Mouse (Mus musculus) midbrain, embryonic 16.5 days (tissue): ENCODE results near the gene Trip10. TPM values are rescaled to one million over a fixed set of nuclear protein-coding genes. Genes with fewer than 3 reads are reported as not detected.

ENCODE experiments used
- ATAC-seq: fragments of 200-750 bp; cut with Nextera tagmentation; 2 replicates; pipeline ENCODE4 v1.8.0; 2017; ENCODE audit warnings: moderate TSS enrichment
- H3K27ac ChIP-seq: fragments of 300-500 bp; sonication (generic); 2 replicates; pipeline ENCODE4 v1.5.1; 2014; ENCODE audit warnings: mild to moderate bottlenecking, low read length, mixed read lengths
- H3K27me3 ChIP-seq: fragments of 300-500 bp; sonication (generic); 2 replicates; pipeline ENCODE4 v1.6.1; 2014; ENCODE audit warnings: low read depth, low read length, mixed read lengths; ENCODE audit not compliant: control insufficient read depth, insufficient read depth
- H3K36me3 ChIP-seq: fragments of 300-500 bp; sonication (generic); 2 replicates; pipeline ENCODE4 v1.6.1; 2014; ENCODE audit warnings: mild to moderate bottlenecking, low read length, moderate library complexity, mixed read lengths; ENCODE audit not compliant: control insufficient read depth, insufficient read depth
- H3K4me1 ChIP-seq: fragments of 300-500 bp; sonication (generic); 2 replicates; pipeline ENCODE4 v1.6.1; 2014; ENCODE audit warnings: mild to moderate bottlenecking, low read length, mixed read lengths; ENCODE audit not compliant: control insufficient read depth, insufficient read depth
- H3K4me2 ChIP-seq: fragments of 300-500 bp; sonication (generic); 2 replicates; pipeline ENCODE4 v1.6.1; 2014; ENCODE audit warnings: mild to moderate bottlenecking, low read length, mixed read lengths
- H3K4me3 ChIP-seq: fragments of 300-500 bp; sonication (generic); 2 replicates; pipeline ENCODE4 v1.5.1; 2014; ENCODE audit warnings: low read depth, mild to moderate bottlenecking, low read length, moderate library complexity, mixed read lengths
- H3K9ac ChIP-seq: fragments of 300-500 bp; sonication (generic); 2 replicates; pipeline ENCODE4 v1.6.1; 2014; ENCODE audit warnings: low read depth, low read length, mixed read lengths
- H3K9me3 ChIP-seq: fragments of 300-500 bp; sonication (generic); replicated peaks from 2 replicates; pipeline ENCODE4 v1.6.1; 2014; ENCODE audit warnings: mild to moderate bottlenecking, low read length, mixed read lengths; ENCODE audit not compliant: control insufficient read depth, poor library complexity, severe bottlenecking
- WGBS: fragments of 180-500 bp; shearing (Covaris S2); extraction: QIAGEN DNeasy Blood & Tissue Kit; methylation state at CpG from one replicate; pipeline ENCODE4 v1.1.7; 2014; 5-methylcytosine and 5-hydroxymethylcytosine counted together
- polyA plus RNA-seq: library from polyadenylated mRNA; unstranded; fragments of >200 nt; fragmentation: Nextera tagmentation; extraction: Ambion mirVana; gene quantifications from 2 replicates; pipeline ENCODE4 v1.2.1, GENCODE M21; 2015

Gene Trip10
- polyA plus RNA-seq, 1 experiment from 2014 or later = 9.2 TPM

DNA sequence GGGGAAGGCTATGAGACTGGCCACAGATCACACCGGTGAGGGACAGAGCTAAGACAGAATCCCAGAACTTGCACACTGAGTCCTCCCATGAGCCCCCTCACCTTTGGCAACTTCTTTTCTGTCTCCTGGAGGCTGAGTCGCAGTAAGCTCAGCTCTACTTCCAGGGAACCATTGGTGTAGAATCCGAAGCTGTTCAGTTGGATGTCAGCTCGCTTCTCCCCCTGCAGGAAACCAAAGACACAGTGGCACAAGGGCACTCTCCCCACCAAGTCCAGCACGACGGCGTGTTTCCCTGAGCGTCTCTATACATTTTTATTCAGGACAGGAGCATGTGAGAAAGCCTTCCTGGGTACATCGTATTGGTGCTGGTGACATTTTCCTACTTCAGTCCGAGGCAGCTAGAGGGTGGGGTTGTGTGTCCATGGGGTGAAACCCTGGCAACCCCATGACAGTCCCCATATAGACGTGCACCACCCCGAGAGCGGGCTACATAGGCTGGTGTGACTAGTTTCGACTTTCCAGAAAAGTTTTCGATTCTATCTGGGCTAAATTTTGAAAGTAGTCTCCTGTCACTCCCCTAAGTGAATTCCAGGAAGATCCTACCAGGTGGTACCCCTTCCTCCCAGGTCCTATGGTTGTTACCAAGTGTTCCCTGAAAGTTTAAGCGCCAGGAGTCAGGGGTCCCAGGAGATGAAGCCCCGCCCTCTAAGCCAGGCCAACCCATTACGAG, 2.4 kb upstream of the Trip10 start:
- 3% methylated on average over 18 of the region's 18 CpGs for WGBS

DNA sequence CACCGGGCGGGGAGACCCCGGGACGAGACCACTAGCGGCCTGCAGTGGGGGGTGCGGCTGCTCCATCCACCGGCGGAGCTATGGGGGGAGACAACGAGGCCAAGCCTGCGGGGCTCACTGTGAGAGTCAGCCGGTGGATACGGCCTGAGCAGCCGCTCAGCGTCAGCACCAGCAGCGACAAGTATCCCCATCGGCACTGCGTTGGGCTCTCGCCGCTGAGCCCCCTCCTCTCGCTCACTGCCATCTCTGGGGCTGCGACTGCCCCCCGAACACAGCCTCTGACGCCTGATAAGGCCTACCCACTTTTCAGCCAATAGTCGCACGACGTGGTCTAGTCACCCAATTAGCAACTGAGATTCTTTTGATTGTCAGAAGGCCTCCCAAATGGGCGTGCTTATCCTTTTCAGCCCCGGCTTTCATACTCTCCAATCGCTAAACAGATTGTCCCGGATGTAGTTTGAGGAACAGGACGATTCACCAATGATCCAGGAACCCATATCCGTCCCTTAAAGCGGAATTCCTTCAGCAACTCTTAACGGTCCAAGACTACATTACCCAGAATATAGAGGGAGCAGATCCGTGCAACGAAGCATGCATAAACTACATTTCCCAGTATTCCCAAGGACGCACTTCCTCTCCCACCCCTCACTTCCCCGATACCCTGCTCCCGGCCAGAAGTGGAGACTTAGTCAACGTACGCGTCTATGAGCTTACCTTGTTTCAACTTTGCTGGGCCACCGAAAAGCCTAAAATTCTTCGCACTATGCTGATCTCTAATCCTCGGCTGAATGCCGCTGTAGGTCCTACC, 1.7 kb upstream of the Trip10 start:
- peak; percentile 96 for ATAC-seq
- Histone ChIP-seq H3K27ac (peak overlapping the region; percentile 99), H3K4me2 (peak overlapping the region; percentile 94), H3K4me3 (peak overlapping the region; percentile 68), H3K4me1 (peaks cover 24% of the 10 kb centered on the region), H3K27me3 (no peaks in the 10 kb centered on the region; the same call in 1 of the 2 replicates), H3K36me3 (no peaks in the 10 kb centered on the region), H3K9me3 (no peaks in the 10 kb centered on the region), H3K9ac (peak overlapping the region; percentile 90)
- WGBS = 0% methylated on average over 46 of the region's 46 CpGs

More for the DNA sequence above, 2.4 kb upstream of the Trip10 start:
- peaks cover 24% of the 10 kb centered on the region for H3K4me1 ChIP-seq
- H3K36me3 ChIP-seq = peaks cover under 1% of the 10 kb centered on the region; the same call in 1 of the 2 replicates
- H3K9me3 ChIP-seq = no peaks in the 10 kb centered on the region; the same call in 1 of the 2 replicates
- peak overlapping the region; percentile 90 for H3K9ac ChIP-seq
- peak; percentile 0 for ATAC-seq
- H3K4me2 ChIP-seq = peak overlapping the region; percentile 75
- peak overlapping the region; percentile 68 for H3K4me3 ChIP-seq
- peak overlapping the region; percentile 99 for H3K27ac ChIP-seq
- H3K27me3 ChIP-seq = no peaks in the 10 kb centered on the region; the same call in 1 of the 2 replicates

DNA sequence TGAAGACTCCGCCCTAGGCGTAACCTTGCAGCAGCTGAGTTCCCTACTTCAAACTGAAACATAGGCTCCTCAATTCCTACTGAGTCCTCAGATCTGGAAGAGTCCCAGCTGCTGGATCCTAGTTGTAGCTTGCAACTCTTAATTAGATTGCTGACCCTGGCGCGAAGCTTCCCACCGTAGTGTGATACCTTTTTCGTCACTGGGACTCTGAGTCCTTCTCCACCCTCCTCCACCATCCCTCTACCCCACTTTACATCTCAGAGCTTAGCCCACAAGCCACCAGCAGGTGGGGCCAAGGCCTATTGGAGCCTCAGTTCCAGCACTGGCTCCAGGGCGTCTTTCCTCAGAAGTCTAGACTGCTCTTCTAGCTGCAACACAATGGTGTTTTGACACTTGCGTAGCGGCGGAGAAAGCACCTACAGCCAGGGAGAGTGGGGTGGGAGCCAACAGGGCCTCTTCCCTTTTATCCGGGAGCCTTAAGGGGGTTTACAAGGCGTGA, 1.0 kb upstream of the Trip10 start, which contains the start of gene Gpr108:
Gpr108 (minus strand) TSS at position 246 of the 499 bp plus-strand sequence.
- Histone ChIP-seq H3K4me3 (peak within 1 kb of the TSS; percentile 68), H3K4me1 (peaks cover 24% of the 10 kb centered on the region), H3K27ac (peak within 1 kb of the TSS; percentile 99), H3K4me2 (peak within 1 kb of the TSS; percentile 94), H3K36me3 (no peaks in the 10 kb centered on the region), H3K9ac (peak within 1 kb of the TSS; percentile 90), H3K9me3 (no peaks in the 10 kb centered on the region), H3K27me3 (no peaks in the 10 kb centered on the region; the same call in 1 of the 2 replicates)
- WGBS = under 1% methylated on average over 12 of the region's 12 CpGs
- peak; percentile 76 for ATAC-seq

DNA sequence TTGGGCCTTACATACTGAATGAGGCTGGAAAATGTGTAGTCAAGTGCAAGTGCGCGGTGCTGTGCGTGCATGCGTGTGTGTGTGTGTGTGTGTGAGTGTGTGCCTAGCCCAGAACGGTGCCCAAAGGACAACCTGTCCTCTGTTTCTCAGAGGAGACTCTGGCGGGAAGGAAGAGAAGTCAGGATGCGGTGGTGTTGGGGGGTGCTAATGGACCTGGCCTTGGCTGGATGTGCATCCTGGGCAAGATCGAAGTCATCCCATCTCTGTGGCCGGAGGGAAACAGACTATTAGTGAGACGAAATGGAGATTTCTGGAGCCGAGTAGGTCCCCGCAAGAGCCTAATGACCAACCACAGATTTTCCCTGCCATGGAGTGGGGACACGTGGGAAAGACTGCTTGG, 484 bp upstream of the Trip10 start:
- no peak for ATAC-seq
- Histone ChIP-seq H3K27me3 (no peaks in the 10 kb centered on the region; the same call in 1 of the 2 replicates), H3K9ac (peak overlapping the region; percentile 52), H3K36me3 (no peaks in the 10 kb centered on the region), H3K9me3 (no peaks in the 10 kb centered on the region), H3K4me2 (peak overlapping the region; percentile 94), H3K4me3 (peak overlapping the region; percentile 53), H3K27ac (peak overlapping the region; percentile 71), H3K4me1 (peaks cover 24% of the 10 kb centered on the region)
- 7% methylated on average over 13 of the region's 13 CpGs for WGBS

DNA sequence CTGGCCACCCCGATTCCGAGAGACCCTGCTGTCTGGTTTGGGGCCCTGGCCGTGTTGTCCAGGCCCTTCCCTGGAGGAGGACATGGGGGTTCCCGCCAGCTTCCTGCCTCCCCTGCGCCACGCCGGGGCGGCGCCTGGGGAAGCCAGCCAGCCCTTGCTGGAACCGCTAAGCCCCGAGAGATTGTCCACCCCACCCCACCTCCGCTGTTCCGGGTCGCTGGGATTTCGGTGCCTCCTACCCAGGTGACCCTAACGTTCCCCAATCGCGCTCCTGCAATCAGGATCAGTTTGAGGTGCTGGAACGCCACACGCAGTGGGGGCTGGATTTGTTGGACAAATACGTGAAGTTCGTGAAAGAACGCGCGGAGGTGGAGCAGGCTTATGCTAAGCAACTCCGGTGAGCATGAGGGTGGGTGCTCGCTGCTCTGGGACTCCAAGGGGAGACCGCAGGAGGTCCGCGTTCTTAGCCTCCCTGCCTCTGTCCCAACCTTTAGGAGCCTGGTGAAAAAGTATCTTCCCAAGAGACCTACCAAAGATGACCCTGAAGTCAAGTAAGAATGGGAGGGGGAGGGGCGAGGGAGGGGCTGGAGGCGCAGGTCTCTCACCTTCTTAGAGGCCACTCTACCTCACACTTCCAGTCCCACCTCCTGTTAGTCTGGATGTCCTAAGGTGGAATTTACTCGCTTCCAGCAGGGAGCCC, 1.4 kb downstream of the Trip10 start:
- Histone ChIP-seq H3K27ac (no peak overlapping the region), H3K9me3 (no peaks in the 10 kb centered on the region), H3K27me3 (no peaks in the 10 kb centered on the region; the same call in 1 of the 2 replicates), H3K4me2 (peak overlapping the region; percentile 94), H3K4me3 (peak overlapping the region; percentile 53), H3K36me3 (0 out of 2 replicates have a peak, but pooled peaks cover 2% of the 10 kb centered on the region), H3K9ac (peak overlapping the region; percentile 52), H3K4me1 (peaks cover 24% of the 10 kb centered on the region)
- ATAC-seq = no peak
- 5% methylated on average over 33 of the region's 33 CpGs for WGBS

DNA sequence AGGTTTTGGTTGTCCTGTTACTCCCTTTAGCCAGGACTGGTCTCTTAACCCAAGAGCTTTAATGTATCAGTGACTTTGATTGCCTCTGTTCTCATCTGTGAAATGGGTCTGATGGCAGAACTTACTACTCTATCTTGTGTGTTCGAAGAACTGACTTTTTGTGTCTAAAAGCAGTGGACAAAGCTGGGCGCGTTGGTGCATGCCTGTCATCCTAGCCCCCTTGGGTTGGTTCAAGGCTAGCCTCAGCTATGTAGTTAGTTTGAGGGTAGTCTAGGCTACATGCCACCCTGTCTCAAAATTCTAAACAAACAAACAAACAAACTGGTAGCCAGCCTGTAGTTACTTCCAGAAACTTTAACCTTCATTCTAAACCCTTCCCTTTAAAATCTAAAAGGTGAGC, 2.2 kb downstream of the Trip10 start:
- 96% methylated on average over 3 of the region's 3 CpGs for WGBS
- Histone ChIP-seq H3K4me2 (no peak overlapping the region), H3K9ac (no peak overlapping the region), H3K36me3 (0 out of 2 replicates have a peak, but pooled peaks cover 2% of the 10 kb centered on the region), H3K4me3 (no peak overlapping the region), H3K27me3 (no peaks in the 10 kb centered on the region; the same call in 1 of the 2 replicates), H3K9me3 (no peaks in the 10 kb centered on the region), H3K27ac (no peak overlapping the region), H3K4me1 (peaks cover 23% of the 10 kb centered on the region)
- no peak for ATAC-seq

DNA sequence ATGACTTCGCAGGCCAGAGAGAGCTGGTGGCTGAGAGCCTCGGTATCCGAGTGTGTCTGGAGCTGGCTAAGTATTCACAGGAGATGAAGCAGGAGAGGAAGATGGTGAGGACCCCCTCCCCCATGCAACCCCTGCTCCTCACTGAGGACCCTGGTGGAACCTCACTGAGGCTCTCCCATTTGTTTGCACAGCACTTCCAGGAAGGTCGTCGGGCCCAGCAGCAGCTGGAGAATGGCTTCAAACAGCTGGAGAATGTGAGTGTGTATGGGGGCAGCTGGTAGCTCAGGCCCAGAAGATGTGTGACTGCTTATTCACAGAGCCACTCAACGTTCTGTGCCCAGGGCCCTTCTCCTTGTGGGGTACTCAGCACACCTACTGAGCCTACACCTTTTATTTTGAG, 4.1 kb downstream of the Trip10 start:
- H3K27ac ChIP-seq = no peak overlapping the region
- H3K4me2 ChIP-seq = no peak overlapping the region
- H3K36me3 ChIP-seq = 0 out of 2 replicates have a peak, but pooled peaks cover 2% of the 10 kb centered on the region
- 81% methylated on average over 4 of the region's 6 CpGs for WGBS
- H3K9ac ChIP-seq = no peak overlapping the region
- no peaks in the 10 kb centered on the region; the same call in 1 of the 2 replicates for H3K27me3 ChIP-seq
- no peaks in the 10 kb centered on the region for H3K9me3 ChIP-seq
- H3K4me1 ChIP-seq = peaks cover 17% of the 10 kb centered on the region
- no peak overlapping the region for H3K4me3 ChIP-seq
- ATAC-seq = no peak

DNA sequence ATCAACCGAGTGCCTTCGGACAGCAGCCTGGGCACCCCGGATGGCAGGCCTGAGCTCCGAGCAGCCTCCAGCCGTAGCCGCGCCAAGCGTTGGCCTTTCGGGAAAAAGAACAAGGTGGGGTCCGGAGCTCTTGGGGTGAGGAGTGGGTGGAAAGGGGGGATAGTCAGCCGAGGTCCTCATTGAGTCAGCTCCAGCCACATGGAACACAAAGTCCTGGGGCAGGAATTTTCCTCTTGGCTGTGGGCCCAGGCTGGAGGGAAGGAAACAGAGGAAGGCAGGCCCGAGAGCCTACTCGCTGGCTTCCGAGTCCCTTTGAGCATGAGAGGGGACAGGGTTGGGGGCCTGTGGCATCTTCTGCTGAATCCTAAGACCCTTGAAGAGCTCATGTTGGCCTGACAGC, 6.1 kb downstream of the Trip10 start:
- Histone ChIP-seq H3K4me3 (no peak overlapping the region), H3K36me3 (peaks cover 2% of the 10 kb centered on the region; the same call in 1 of the 2 replicates), H3K27me3 (no peaks in the 10 kb centered on the region), H3K4me1 (peaks cover 2% of the 10 kb centered on the region), H3K27ac (no peak overlapping the region), H3K9me3 (no peaks in the 10 kb centered on the region), H3K9ac (no peak overlapping the region), H3K4me2 (no peak overlapping the region)
- no peak for ATAC-seq
- 89% methylated on average over 14 of the region's 14 CpGs for WGBS
